Mouse (Mus musculus): ENCODE data around the gene Gstm2.
"Not testable (repeated sequence)": the region's sequence is repeated elsewhere in the genome, so short reads cannot be mapped to it uniquely, and the experiment has no call there.

The Gstm2 gene

DNA sequence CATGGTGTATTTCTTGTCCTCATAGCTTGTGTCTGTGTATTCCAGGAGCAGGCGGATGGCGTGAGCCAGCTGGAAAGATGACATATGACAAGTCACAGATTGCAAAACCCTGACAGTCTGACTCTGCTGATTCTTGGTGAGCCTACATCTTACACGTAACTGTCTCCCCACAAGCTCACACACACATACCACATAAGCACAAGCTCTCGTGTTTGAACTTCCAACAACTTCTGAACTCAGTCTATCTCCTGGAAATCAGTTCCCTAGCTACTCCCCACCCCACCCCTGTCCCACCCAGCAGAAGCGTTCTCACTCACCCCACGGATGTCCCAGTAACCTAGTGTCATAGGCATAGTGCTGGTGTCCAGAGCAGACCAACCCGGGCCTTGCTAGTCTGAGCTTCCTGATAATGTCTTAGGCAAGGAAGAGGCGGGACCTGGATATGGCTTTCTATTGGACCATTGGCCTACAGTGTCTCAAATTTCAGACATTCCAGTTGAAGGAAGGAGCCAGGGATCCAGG, at the start of gene Gstm2:
Gene Gstm2 (minus strand): TSS at position 413 of the 522 bp plus-strand sequence.
- in situ Hi-C loops (cut with MboI, MseI) = no loop called here

DNA sequence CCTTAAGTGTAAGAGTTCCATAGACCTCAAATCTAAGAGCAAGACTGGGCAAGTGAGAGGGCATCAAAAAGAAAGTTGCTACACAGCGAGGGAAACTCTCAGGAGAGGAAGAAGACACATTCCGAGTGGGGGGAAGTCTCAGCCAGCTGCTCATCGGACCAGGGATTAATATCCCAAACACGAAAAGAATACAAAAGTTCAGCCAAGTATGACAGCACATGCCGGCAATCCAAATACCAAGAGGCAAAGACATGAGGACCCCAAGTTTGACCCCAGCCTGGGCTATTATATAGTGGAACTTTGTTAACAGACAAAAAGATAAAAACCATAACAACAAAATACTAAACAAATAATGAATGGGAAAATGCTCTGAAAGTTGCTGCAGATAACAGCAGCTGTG, 46.9 kb upstream of the Gstm2 start:
- in situ Hi-C loops (cut with MboI, MseI) = no loop called here

DNA sequence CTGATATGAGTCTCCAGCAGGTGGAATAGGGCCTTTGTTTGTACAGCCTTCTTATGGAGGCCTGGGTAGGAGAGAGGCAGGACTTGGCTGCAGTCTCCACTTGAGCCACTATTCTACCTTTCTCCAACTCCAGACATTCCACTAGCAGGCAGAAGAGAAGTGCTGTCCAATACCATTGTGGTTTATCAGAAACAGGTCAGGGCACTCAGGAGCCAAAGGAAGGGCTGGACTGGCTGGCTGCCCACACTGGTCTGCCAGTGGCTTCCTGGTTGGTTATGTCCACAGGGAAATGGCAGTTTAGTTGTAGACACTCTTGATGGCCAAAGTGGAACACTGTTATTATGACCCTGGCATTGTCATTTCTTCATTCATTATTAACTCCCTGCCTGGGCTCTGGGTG, 45.9 kb upstream of the Gstm2 start:
- in situ Hi-C loops (cut with MboI, MseI) = no loop called here

DNA sequence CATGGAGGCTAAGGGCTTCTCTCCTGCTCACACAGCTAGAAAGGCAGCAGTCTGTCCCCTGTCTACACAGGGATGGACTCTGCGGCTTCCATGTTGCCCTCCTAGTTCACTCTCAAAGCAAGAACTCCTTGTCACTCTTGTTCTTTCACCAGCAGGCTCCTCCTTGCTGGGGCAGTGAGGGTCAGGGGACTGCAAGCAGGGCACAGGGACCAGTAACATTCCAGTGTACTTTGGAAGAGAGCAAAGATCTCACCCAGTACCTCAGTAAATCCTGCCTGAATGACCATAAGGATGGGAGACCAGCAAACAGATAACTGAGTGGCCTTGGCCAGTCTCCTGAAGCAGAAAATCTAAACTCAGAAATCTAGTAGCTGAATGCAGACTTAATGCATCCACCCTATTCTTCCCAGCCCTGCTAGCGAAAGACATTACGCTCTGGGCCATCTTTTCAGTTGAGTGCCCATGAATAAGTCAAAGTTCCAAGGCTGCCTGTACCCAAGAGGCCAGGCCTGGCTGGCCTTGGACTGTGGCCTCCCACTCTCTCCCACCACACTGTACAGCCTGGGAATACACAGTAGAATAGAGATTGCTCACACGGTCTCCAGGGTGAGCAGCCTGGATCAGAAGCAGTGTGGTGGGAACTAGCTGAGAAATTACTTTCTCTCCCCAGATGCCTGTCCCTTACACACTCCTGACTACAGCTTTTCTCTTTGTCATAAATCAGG, 42.5 kb upstream of the Gstm2 start:
- in situ Hi-C loops (cut with MboI, MseI) = no loop called here

DNA sequence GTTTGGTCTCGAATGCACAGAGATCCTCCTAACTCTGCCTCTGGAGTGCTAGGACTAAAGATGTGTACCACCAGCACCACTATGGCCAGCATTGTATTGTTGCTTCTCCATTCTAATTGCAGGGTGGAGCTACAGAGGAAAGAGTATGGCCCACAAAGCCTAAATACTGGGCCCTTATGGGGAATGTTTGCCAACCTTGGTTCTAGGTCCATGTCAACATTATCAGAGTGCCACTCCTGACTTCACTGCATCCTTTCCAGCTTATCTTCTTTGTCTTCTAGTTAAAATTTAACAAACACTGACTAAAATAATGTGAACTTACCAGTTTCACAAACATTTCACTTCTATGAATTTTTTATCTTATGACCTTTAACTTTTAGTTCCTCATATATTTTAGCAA, 40.3 kb upstream of the Gstm2 start:
- in situ Hi-C loops (cut with MboI, MseI) = no loop called here

DNA sequence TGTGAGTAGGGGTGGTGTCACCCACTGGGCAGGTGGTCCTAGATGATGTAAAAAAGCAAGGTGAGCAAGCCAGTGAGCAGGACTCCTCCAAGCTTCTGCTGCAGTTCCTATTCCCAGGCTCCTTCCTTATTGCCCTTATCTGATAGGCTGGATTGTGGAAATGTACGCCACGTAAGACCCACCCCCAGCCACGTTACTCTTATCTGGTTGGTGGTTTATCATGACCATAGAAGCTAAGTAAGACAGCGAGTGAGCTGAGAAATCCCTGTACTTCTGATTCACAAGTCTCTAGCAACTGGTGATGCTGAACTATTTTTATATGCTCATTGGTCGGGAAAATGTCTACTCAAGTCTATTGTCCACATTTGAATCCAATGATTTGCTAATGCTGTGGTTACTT, 39.8 kb upstream of the Gstm2 start:
- in situ Hi-C loops (cut with MboI, MseI) = no loop called here

DNA sequence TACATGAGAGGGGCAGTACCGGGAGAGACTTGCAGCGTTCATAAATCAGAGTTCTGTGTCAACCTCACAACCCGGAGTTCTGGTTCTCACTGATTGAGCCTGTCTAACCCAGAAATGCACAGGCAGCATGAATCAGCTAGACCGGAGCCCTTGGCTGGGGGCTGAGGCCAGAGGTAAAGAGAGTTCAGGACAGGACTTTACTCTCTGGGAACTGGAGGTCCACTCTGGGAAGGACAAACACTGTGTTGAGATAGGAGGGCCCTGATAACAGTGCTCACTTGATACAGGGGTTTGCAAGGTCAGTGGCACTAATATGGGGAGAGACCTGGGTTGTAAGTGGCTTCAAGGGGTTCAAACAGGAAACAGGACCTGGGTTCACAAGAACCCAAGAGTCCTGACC, 39.1 kb upstream of the Gstm2 start:
- in situ Hi-C loops (cut with MboI, MseI) = no loop called here

DNA sequence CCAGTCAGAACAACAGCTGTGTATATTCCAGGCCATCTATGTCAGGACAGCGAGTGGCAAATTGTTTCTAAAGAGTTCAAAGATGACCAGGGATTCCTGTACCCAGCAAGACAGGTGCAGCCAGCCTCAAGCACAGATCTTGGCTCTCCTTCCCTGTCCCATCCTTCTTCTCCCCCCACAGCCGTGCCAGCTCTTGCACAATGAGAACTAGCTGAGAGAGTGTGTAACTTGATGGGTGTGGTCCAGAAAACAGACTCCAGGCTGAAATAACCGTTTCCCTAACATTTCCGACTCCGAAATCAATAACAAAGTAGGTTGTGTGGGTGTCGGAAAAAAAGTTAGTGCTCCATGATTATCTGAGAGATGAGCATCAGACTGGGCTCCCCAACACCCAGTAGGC, 36.4 kb upstream of the Gstm2 start:
- in situ Hi-C loops (cut with MboI, MseI) = no loop called here

GRCm38 (mm10) chr3:108020351-108021022, 34.2 kb upstream of the Gstm2 start:
- in situ Hi-C loops (cut with MboI, MseI) = not testable (repeated sequence)

- in situ Hi-C loops (cut with MboI, MseI) = not testable (repeated sequence)
Observed at GRCm38 (mm10) chr3:108019226-108019625, 33.0 kb upstream of the Gstm2 start.

- in situ Hi-C loops (cut with MboI, MseI) = no loop called here
Observed at GRCm38 (mm10) chr3:108018190-108018820, 32.1 kb upstream of the Gstm2 start.

DNA sequence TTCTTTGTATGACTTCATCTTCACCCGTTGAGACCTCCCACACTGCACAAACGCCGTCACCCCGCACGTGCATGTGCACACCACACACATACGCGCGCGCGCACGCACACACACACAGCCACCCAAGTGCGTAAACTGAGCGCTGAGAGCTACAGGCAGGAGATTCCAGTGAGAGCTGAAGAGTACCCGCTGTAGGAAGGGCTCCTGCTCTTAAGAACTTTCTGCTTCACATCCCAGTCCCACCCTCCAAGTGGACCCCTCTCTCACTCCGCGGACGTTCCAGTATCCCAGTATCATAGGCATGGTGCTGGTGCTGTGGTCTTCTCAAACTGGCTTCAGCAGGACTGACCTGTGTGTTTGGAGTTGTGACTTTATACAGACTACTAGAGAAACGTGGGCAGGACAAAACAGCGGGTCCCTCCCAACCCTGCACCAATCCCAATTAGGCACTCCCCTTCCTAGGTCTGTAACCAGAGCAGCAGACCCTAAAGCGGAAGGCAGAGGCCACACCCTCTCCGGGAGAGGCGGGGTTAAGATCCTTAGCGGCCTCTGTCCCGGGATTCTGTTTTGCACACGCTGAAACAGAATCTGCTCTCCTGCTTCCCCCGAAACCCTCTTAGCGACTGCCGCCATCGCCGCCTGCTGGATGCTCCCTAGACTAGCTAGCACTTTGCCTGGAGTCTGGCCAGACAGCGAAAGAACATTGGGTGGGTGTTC, 31.4 kb upstream of the Gstm2 start, which contains the start of gene Gstm1:
Gene Gstm1 (minus strand): TSS at position 501 of the 717 bp plus-strand sequence.
- in situ Hi-C loops (cut with MboI, MseI) = no loop called here

DNA sequence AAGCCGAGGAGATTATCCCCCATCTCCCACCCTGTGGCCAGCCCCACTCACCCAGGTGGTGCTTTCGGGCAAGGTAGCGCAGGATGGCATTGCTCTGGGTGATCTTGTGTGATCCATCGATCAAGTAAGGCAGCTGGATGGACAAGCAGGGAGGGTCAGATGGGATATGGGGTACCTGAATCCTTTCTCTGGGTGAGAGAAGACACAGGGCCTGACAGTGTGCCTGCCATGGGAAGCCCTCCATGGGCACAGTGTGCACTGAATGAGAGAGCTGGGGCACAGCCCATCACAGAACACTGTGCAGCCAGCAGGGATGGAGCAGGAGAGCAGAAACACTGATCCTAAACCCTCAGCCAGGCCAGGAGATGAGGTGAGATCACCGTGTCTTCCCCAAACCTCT, 30.2 kb upstream of the Gstm2 start:
- in situ Hi-C loops (cut with MboI, MseI) = not testable (repeated sequence)

- in situ Hi-C loops (cut with MboI, MseI) = no loop called here
Observed at GRCm38 (mm10) chr3:108014974-108015346, 28.7 kb upstream of the Gstm2 start.

GRCm38 (mm10) chr3:108014098-108014973, 28.1 kb upstream of the Gstm2 start:
- in situ Hi-C loops (cut with MboI, MseI) = no loop called here

DNA sequence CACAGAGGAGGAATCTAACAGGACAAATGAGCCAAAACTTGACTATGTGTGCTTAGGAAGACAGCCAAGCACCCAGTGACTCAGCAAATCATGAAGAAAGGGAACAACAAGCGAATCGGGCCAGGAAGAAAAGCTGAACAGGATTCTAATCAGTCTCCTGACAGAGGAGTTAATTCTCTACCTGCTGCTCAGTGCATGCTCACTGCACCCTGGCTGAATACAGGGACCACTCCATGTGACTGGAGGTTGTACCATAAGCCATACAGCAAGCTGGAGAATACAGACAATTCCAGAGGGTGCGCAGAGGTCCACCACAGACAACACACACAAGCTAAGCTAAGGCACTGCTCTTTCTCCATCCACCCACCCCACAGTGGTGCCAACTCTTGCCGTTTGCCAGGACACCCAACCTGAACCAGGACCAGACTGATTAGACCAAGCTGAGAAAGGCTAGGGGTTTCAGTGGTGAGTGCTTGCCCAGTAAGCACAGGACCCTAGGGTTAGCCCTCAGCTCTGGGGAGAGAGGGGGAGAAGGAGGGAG, 27.1 kb upstream of the Gstm2 start:
- in situ Hi-C loops (cut with MboI, MseI) = no loop called here

GRCm38 (mm10) chr3:108011558-108011957, 25.3 kb upstream of the Gstm2 start:
- in situ Hi-C loops (cut with MboI, MseI) = no loop called here

DNA sequence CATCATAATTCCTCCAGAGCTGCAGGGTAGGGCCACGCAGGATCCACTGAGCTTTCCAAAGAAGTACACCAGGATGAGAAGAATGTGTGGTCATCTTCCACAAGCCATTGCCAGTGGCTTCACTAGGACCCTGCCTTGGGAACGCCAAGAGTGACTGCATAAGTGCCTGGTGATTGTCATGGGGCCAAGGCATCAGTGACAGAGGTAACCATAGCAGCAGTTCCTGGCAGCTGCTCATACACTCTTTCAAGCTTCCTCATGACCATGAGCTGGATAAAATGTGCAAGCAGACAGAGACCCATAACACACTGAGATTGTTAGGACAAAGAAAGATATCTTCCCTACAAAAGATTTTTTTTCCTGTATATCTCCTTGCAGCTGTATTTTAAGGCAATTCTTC, 24.0 kb upstream of the Gstm2 start:
- in situ Hi-C loops (cut with MboI, MseI) = no loop called here

DNA sequence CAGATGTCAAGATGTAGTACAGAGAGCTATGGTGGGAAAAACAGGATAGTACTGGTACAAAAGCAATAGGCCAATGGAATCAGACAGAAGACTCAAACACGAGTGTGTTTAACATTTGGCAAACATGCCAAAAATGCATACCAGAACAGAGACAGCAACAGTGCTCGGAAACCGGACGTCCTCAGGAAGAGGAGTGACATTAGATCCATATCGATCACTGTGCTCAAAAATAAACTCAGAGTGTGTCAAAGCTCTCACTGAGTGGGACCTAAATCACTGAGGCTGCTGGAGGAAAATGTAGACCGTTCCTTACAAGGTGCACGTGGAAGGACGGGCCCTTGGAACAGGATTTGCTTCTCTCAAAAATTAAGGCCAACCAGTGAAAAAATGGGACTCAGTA, 15.8 kb upstream of the Gstm2 start:
- in situ Hi-C loops (cut with MboI, MseI) = no loop called here

DNA sequence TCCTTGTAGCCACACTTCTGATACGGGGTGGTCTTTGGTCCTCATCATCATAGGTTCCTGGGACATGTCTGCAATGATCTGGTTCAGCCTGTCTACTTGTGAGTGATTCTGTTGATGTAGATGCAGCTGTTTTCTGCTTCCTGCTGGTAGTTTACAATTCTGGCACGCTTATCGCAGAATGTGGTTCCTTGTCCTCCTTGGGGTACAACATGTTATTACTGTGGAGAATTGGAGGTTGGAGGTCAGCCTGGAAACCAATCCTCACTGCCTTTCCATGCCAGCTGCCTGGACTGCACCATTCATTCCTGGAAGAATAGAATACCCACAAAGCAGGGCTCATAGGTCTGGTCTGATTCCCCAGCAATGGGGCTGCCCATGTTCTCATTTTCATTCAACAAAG, 13.2 kb upstream of the Gstm2 start:
- in situ Hi-C loops (cut with MboI, MseI) = no loop called here

GRCm38 (mm10) chr3:107998591-107998990, 12.3 kb upstream of the Gstm2 start:
- in situ Hi-C loops (cut with MboI, MseI) = no loop called here

Data from T-helper 2 cell (primary cell).